Mouse (Mus musculus) neural tube, embryonic 10.5 days (tissue): ENCODE results near the gene Dhrs7b.
"Not testable (repeated sequence)": the region's sequence is repeated elsewhere in the genome, so short reads cannot be mapped to it uniquely, and the experiment has no call there.

Source experiments
- DNase-seq: peaks from one replicate; pipeline ENCODE4 v3.0.0-alpha.2; 2017; ENCODE audit warnings: low spot score; ENCODE audit errors: extremely low spot score

Gene Dhrs7b

DNA sequence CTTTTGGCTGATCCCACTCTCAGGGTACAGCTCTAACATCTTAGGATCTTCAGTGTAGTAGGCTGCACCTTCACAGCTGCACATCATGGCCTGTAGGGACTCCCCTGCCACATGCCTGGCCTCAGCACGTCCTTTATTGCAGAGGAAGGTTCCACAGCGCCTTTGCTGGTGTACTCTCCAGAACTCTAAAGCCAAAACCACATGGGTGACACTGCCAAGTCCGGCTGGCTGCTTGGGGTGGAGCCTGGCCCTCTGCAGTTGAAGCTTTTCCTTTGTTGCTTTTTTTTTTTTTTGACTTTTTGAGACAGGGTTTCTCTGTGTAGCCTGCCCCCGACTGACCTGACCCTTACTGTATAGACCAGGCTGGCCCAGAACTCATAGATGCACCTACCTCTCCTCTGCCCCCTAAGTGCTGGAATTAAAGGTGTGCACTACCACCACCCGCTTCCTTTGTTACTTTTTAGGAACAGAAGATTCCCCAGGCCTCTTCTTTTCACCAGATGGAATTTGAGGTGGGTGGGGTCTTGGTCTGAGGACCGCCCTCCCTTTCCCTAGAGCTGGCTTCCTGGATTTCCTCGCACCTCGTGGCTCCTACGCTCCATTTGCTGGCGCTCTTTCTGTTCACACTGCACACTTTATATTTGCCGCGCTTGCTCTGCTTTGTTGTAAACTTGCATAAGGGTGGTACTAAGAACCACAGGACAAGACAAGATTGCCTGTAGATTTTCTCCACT, 11.2 kb downstream of the Dhrs7b start:
- DNase-seq = no peak

DNA sequence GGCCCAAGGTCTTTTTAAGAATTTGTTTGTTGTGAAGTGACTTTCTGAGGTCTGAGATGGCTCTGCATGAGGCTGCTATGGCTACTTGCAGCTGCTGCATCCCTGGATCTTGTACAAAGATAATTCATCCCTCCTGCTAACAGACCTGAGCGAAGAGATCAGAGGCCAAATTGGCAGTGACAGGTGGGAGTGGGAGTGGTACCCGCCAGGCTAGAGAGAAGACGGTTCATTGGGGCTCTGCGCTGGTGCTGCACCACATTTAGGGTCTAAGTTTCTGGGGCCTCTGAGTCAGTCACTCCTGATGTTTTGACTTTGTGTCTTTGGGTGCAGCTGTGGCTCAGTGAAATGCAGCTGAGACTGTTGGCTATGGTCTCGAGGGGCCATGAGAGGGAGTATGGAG, 13.0 kb downstream of the Dhrs7b start:
- no peak for DNase-seq

DNA sequence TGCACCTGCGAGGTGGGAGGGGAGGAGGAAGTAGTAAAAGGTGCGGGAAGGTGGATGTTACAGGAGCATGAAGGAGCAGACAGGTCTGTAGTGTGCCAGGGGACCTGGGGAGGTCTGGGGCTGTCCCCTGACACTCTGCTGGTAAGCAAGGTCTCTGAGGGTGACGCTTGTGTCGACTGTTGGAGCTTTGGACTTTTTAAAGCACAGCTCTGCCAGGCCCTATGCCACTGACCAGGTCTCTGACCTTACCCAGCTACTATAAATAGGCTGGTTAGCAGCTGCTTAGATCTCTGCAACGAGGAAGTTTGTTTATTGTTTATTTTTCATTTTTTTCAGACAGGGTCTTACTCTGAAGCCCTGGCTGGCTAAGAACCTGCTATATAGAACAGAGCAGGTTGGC, 15.0 kb downstream of the Dhrs7b start:
- no peak for DNase-seq

DNA sequence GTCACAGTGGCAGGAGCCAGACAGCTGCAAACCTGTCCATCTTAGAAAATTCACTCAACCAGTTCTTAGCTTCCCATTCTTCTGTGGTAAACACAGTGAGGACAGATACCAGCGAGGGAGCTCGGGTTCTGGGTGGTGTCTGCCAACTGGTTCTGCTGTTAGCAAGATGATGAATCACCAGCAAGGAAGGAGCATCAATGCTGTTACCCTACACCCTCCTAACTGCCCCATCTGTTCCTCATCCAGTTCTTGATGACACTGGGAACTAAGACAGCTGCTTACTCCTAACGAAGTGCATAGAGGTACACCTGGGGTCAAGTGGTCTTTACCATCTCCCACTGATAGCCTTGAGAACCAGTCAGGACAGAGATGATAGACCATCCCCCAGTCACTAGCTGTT, 26.2 kb downstream of the Dhrs7b start:
- DNase-seq = no peak

DNA sequence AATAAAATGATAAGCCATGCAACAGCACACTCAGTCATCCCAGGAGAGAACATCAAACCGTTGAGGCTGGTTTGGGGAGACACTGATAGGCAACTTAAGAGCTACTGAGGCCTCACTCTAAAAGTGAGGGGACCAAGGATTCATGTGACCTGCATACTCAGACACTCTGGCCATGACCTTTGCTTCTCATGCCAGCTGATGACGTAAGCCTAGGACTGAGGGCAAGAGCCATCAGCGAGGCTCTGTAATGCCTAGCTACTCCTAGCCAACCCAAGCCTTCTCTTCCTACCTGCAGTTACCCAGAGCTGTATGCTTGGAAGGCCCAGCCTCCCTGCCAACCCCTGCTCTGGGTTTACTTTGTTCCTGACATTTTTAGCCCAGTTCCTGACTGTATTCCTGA, 31.6 kb downstream of the Dhrs7b start:
- DNase-seq = no peak

DNA sequence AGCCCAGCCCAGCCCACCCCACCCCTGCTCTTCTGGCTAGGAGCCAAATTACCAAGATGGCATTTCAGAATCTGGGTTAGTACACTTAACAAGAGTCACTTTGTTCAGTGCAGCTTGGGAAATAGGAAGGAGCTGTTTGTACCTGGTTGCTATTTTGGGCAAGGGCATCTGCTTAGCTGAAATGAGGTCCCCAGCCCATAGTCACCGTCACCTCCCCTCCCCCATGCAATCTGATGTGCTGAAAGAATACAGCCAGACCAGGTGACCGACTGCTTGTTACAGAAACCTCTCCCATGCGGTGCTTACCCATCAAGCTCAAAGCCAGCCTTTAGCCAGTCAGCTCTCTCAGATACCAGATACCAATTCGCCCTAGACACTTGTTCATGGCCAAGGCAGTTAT, 32.8 kb downstream of the Dhrs7b start:
- DNase-seq = no peak

DNA sequence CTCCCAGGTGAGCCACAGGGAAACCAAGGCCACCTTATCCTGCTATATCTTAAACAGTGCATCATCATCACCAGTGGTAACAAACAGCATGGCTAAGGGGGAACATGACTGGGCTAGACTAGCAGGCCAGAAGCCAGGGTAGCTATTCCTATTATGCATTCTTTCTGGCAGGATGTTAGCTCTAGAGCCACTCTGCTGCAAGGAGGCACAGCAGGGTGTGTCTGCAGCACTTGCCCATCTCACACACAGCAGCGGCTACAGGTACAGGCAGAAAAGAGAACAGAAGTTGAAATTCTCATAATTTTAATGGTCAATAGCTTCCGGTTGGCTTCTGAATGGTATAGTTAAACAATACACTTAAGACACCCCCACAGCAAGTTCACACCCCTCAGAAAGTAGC, 33.7 kb downstream of the Dhrs7b start:
- no peak for DNase-seq

DNA sequence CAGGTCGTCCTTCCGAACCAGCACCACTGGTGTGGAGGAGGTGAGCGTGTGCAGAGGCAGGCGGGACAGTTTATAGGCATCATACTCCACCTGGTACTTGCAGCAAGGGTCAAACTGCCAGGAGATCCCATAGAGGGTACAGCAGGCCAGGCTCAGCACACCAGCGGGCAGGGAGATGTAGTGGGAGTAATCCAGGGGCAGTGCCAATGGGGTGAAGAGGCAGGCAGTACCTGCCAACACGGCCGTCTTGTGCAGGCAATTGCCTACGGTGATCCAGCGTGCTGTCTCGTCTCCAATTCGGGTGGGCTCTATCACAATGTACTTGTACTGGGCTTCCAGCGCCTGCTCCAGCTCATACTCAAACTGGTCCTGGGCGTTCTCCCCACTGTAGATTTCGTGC, 34.5 kb downstream of the Dhrs7b start:
- no peak for DNase-seq

DNA sequence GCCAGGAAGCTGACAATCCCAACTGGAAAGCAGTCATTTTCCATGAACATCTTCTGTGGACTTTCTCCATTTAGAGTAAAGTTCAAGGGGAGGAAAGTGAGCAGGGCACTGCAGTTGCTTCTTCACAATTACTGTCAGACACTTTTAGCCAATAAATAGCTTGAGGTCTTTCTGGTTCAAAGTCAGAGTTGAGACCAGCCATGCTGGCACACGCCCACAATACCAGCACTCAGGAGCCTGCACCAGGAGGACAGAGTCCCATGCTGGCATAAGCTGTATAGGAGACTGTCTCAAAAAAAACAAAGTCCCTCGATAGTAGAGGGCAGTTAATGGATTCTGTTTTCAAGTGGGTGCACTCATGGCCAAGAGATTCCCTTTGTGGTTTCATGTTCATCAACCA, 35.6 kb downstream of the Dhrs7b start:
- DNase-seq = no peak

DNA sequence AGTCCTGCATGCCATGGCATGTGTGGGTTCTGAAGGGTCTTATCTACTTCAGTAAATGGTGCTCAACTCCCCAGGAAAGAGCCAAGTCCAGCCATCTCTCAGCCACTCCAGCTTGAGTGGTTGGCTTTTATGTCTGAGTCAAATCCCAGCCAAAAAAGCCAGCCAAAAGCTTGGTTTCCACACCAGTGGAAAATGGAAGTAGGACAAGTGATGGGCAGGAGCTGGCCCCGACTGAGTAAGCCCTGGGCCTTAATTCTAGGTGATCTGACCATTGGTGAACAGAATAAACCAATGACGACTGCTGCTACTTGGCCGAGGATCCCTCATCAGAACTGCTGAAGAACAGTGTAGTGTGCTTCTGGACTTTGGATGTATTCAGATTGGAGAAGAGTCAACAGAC, 37.0 kb downstream of the Dhrs7b start:
- DNase-seq = no peak

DNA sequence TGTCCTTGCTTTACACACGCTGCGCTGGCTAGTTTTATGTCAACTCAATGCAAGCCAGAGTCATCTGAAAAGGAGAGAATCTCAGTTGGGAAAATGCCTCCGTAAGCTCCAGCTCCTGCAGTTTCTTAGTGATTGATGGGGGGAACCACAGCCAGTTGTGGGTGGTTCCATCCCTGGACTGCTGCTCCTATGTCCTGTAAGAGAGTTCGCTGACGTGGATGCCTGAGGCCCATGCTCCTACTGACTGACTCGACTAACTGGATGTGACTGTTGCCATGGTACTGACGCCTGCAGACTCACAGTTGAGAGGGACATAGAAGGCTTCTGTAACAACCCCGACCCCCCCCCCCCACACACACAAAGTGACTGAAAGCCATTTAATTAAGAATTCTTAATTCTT, 37.5 kb downstream of the Dhrs7b start:
- DNase-seq = no peak

DNA sequence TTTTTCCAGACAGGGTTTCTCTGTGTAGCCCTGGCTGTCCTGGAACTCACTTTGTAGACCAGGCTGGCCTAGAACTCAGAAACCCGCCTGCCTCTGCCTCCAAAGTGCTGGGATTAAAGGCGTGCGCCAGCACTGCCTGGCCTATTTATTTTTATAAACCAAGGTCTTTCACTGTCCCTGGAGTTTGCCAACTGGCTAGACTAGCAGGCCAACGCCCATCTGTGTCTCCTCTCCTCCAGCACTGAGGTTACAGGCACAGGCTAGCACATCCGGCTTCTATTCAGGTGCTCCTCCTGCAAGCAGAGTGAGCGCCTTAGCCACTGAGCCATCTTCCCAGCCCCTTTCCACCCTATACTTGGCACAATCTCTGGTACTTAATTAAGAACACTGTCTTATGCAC, 39.0 kb downstream of the Dhrs7b start:
- not testable (repeated sequence) for DNase-seq

DNA sequence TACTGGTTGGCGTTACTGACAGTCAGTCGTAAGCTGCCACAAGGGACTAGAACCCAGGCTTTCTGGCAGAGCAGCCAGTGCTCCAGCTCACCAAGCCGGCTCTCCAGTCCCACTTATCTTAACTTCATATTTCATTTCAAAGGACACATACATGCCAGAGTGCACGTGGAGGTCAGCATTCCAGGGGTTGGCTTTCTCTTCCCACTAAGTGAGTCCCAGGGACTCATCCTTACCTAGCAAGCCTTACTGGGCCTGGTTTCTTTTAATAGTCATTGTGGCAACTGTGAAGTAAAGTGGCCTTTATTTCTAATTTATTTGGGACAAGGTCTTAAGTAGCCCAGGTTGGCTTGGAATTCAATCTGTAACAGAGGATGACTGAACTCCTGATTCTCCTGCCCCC, 41.0 kb downstream of the Dhrs7b start:
- no peak for DNase-seq

DNA sequence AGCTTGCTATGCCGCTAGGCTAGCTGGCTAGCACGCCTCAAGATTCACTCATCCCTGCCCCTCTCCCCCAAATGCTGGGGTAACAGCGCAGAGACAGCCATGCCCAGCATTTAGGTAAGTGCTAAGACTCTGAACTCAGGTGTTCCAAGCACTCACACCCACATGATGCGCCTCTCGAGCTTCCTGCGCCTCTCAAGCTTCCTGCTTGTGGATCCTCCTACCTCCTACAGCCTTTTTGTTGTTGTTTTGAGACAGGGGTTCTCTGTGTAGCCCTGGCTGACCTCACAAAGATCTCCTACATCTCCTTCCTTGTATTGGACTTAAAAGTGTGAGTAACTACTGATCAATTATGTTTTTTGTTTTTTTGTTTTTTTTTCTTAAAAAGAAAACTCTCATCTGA, 42.7 kb downstream of the Dhrs7b start:
- no peak for DNase-seq

DNA sequence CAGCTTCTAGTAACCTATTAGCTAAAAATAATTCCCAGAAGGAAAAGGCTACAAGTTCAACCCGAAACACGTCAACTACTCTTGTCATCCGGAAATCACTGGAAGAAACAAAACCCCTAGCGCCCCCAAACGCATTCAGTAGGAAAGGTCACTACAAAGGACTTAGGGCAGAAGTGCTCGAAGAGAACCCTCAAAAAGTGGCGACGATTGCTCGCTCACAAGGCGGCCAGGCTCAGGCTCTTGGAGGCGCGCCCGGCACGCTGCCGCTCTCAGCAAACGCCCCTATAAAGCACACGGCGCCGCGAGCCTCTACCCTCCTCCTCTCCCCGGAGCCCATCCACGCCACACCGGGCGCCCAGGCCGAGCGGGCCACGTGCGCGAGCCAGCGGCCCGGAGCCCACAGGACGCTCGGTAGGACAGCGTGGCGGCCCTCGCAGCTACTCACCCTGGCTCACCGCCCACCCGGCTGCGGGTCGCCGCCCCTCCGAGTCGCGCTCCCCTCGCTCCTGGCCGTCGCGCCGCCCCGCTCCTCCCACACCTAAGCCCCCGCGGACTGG, 47.7 kb downstream of the Dhrs7b start:
- no peak for DNase-seq

DNA sequence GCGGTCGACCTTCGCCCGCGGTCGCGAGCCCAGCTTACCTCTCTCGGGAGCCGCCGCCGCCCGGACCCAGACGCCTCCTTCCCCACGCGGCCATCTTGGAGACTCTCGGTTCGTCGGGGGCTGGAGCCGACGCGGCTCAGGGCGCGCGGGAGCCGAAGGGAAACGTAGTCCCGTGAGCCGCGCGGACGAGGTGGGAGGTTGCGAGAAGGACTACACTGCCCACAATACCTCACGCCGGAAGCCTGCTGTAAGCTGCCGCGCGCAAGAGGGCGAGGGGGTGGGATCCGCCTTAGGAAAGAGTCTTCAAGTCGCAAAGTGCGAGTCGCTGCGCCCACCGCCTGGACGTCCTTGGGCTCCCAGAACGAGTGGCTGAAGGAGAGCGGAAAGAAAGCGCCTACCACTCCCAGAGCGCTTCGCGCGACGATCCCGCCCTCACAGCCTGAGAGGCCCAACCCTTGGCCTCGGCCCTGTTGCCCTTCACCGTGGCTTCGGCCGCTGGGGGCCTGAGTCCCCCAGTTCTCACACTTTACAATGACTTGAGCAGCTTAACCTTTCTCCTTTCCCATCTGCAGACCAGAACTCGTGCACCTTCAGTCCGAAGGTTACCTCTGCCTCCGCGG, 48.4 kb downstream of the Dhrs7b start, which contains the start of gene Tmem11:
Gene Tmem11 (minus strand): TSS at position 598 of the 620 bp plus-strand sequence.
- DNase-seq = peak; percentile 92

DNA sequence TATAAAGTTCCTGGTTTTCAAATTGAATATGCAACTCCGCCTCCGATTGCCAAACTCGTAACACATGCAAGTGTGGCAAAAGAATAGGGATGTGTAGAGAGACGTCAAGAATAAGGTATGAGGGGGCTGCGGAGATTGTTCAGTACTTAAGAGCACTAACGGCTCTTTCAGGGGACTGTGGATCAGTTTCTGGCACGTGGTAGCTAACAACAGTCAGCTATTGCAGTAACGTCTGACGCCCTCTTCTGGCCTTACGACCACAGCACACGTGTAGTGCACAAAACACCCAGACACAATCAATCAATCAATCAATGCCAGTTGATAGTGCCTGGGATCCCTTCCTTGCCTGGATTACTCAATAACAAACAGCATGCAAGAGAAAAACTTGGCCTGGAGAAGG, 49.0 kb downstream of the Dhrs7b start:
- DNase-seq = no peak

DNA sequence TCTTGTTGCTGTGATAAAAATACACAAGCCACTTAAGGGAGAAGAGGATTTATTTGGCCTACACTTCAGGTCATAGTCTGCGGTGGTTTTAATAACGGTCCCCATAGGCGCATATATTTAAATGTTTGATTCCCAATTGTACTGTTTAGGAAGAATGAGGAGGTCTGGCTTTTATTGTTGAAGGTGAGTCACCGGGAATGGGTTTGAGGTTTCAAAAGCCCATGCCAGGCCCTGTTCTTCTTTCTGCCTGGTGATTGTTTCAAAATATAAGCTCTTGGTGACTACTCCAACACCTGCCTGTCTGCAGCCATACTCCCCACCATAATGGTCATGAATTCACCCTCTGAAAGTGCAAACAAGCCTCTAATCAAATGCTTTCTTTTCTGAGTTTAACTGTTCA, 50.1 kb downstream of the Dhrs7b start:
- no peak for DNase-seq

DNA sequence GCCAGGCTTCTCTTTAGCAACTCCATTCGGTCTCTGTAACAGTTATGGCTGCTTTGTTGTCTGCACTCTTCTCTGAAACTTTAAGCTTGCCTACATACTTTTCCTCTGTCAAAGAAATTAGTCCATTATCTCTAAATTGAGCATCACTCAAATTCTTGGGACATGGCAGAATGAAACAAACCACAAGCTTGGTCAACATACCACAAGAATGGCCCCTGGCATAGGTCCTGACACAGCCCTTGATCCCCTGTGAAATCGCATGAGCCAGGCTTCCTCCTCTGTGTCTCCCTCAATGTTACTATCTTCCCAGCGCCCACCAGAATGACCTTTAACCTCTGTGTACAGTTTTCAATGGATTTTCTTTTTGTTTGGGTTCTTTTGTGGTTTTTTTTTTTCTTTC, 52.0 kb downstream of the Dhrs7b start:
- no peak for DNase-seq

DNA sequence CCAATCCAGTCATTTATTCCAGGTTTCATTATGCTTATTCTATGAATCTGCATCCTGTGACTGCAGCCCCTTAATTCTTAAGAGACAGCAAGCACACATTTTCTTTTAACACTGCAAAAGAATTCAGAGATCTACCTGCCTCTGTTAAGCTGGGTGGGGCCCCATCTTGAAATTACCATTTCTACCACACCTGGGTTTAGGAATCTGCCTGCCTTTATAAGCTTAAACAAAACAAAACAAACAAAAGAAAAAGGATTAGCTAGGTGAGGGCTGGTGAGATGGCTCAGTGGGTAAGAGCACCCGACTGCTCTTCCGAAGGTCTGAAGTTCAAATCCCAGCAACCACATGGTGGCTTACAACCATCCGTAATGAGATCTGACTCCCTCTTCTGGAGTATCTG, 56.6 kb downstream of the Dhrs7b start:
- not testable (repeated sequence) for DNase-seq

DNA sequence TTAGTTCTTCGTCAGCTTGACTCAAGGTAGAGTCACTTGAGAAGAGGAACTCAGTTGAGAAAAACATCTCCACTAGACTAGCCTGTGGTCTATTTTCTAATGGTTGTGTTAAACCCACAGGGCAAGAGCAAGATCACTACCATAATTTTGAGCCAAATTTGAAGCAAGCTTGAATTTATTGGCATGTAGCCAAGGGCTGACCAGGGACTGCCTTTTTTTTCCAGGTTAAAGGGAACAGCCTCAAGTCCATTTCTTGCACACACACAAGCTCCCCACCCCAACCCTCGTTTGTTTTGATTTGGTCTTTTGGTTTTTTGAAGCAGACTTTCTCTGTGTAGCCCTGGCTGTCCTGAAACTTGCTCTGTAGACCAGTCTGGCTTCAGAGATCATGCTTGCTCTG, 59.4 kb downstream of the Dhrs7b start:
- no peak for DNase-seq

DNA sequence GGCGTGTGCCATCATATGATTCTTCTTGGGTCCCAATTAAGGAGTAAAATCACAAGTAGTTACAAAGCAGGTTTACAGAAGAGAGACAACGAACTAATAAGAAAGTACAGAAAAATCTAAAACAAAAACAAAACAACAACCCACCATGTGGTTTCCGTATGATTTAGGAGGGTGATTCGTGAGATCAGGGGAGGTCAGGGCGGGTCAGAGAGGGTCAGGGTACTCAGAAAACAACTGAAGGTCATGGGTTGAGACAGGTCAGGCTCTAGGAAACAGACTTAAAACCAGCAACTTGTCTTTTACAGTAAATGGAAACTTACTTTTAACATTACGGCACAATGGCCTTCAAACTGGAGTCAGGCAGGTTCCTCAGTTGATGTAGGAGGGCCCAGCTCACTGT, 59.9 kb downstream of the Dhrs7b start:
- DNase-seq = no peak

DNA sequence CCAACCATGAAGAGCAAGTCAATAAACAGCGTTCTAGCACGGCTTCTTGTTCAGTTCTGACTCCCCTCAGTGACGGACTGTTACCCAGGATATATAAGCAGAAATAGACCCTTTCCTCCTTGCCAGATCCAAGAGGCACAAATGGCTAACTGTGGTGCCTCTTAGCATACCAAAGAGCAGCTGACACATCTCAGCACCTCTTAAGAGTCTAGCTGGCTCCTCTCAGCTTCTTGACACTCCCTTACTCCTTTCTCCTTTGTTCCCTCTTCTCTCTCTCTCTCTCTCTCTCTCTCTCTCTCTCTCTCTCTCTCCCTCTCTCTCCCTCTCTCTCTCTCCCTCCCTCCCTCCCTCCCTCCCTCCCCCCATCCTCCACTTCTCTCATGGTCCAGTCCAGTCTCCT, 60.3 kb downstream of the Dhrs7b start:
- no peak for DNase-seq
